9 mouse cellular contexts compared by ENCODE assay signal in the genomic region with DNA sequence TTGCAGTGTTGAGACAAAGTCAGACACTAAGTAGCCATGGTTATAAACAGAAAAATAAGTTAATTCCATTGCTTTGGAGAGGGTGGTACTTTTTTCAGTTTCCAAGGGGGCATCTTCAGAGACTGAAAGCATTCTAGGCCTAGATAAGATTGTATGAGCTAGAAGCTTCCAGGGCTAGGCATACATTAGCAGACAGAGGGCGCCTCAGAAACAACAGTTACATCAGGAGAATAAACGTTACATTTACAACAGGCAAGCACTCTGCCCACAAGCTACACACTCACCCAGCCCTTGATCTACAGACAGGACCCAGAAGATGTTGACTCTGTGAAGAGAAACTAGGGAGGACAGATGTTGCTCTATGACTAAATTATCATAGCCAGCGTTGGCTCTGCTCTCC. TPM values are rescaled to one million over a fixed set of nuclear protein-coding genes. Genes with fewer than 3 reads are reported as not detected.
DNase-seq lines count a peak whose midpoint lies in the region; TF ChIP-seq lines count a peak whose summit lies in the region.
"Had no signal": no experiment of that assay in that cellular context is flagged by ENCODE, and none has a peak within 500 bp of the region (broad histone marks: within the 10 kb centered on the region; RNA-seq: fewer than 3 reads in every experiment).

No protein-coding gene starts in this region.

- no peaks in the 10 kb centered on the region for H3K4me1 ChIP-seq in kidney, adult 2 months (ENCODE audit: control insufficient read depth, insufficient read depth, low read length)
- peaks cover 0 to 9% of the 10 kb centered on the region in 2 experiments; a peak in 2 of 4 replicates for H3K4me1 ChIP-seq in CH12.LX (ENCODE audit: control insufficient read depth in 1 of 2, insufficient read depth in 2 of 2)
- H3K4me1 ChIP-seq: heart, embryonic 13.5 days; liver, embryonic 13.5 days had no signal

- DNase-seq in kidney, adult 2 months, result peak; percentile 19
- no peak for DNase-seq in kidney, adult 18-20 months
- DNase-seq in 416B (ENCODE audit: low read depth) (peak; percentile 3), CH12.LX (ENCODE audit: extremely low read depth) (peak; percentile 6)
- peak; percentile 8 for DNase-seq in left cerebral cortex, postnatal 4 days
- DNase-seq in testis, postnatal 14 days (ENCODE audit: low spot score), result no peak
- DNase-seq in adrenal gland, adult 8-10 months, result no peak
- DNase-seq: liver, embryonic 13.5 days had no signal

- no peak overlapping the region for H3K4me3 ChIP-seq in kidney, adult 2 months (ENCODE audit: insufficient read depth, low read depth, low read length)
- H3K4me3 ChIP-seq in CH12.LX (replicated peaks in 1 of 3; ENCODE audit: low read depth in 2 of 3, low read length in 2 of 3, poor library complexity in 1 of 3), result no peak overlapping the region
- H3K4me3 ChIP-seq: heart, embryonic 13.5 days; liver, embryonic 13.5 days had no signal

- peak; percentile 25 for TF ChIP-seq RAD21 in CH12.LX (IDR thresholded peaks at IDR 0.05; ENCODE audit: low read depth, low read length)

- no peaks in the 10 kb centered on the region for H3K79me2 ChIP-seq in CH12.LX (replicated peaks; ENCODE audit: control insufficient read depth, extremely low read depth, insufficient read depth, poor library complexity, severe bottlenecking)

- TF ChIP-seq CTCF in kidney, adult 2 months (conservative IDR thresholded peaks at IDR 0.05; ENCODE audit: insufficient read depth, insufficient read length, low read depth, low read length), result 0 out of 2 replicates have a peak, but pooled peaks have one; percentile 5
- peak in 1 of 2 experiments; percentile 52; a peak in 2 of 4 replicates for TF ChIP-seq CTCF in CH12.LX (conservative IDR thresholded peaks at IDR 0.05 in 1 of 2, IDR thresholded peaks at IDR 0.05 in 1 of 2; ENCODE audit: low read depth in 2 of 2, low read length in 2 of 2)

- H3K36me3 ChIP-seq in kidney, adult 2 months (ENCODE audit: control insufficient read depth, insufficient read depth, low read length), result peaks cover 8% of the 10 kb centered on the region
- H3K36me3 ChIP-seq in CH12.LX (replicated peaks in 1 of 2; ENCODE audit: control insufficient read depth in 1 of 2, insufficient read depth in 1 of 2, low read length in 1 of 2), result peaks cover 5 to 34% of the 10 kb centered on the region in 2 experiments

- intact Hi-C loops in left cerebral cortex, postnatal 4 days (cut with DNase I), result no loop called here

- H3K27ac ChIP-seq in kidney, adult 2 months (ENCODE audit: insufficient read depth, low read depth, low read length), result no peak overlapping the region
- H3K27ac ChIP-seq in CH12.LX (ENCODE audit: insufficient read depth, low read depth), result no peak overlapping the region
- H3K27ac ChIP-seq: heart, embryonic 13.5 days; liver, embryonic 13.5 days had no signal

- no peaks in the 10 kb centered on the region for H3K9me3 ChIP-seq in CH12.LX (replicated peaks; ENCODE audit: low read length)
- H3K9me3 ChIP-seq: heart, embryonic 13.5 days; liver, embryonic 13.5 days had no signal

- dilution Hi-C loops in CH12.LX (cut with MboI; ENCODE audit: extremely low pct_ligation_motif_present, extremely low pct_unique_long_range_greater_than_20kb, low sequenced_read_pairs), result no loop called here

- H3K4me2 ChIP-seq in CH12.LX (ENCODE audit: insufficient read depth, low read depth, poor library complexity, severe bottlenecking), result no peak overlapping the region
- H3K4me2 ChIP-seq: heart, embryonic 13.5 days; liver, embryonic 13.5 days had no signal

- TF ChIP-seq POLR2A in kidney, adult 2 months (IDR thresholded peaks at IDR 0.05; ENCODE audit: low read depth, low read length), result no peak
- TF ChIP-seq POLR2A in CH12.LX (IDR thresholded peaks at IDR 0.05; ENCODE audit: low read depth, low read length), result no peak

- H3K27me3 ChIP-seq in kidney, adult 2 months (replicated peaks; ENCODE audit: control insufficient read depth, insufficient read depth, low read length), result no peaks in the 10 kb centered on the region
- H3K27me3 ChIP-seq in CH12.LX (replicated peaks), result no peaks in the 10 kb centered on the region
- H3K27me3 ChIP-seq: heart, embryonic 13.5 days; liver, embryonic 13.5 days had no signal

- in situ Hi-C loops in CH12.LX (cut with MboI; ENCODE audit: low pct_ligation_motif_present, low pct_unique_long_range_greater_than_20kb, low sequenced_read_pairs), result no loop called here

- no peak for TF ChIP-seq EP300 in CH12.LX (IDR thresholded peaks at IDR 0.05; ENCODE audit: low read length)

- no peak overlapping the region for H3K9ac ChIP-seq in CH12.LX (ENCODE audit: insufficient read depth, low read depth)
- H3K9ac ChIP-seq: heart, embryonic 13.5 days; liver, embryonic 13.5 days had no signal

- 50% methylated on average over 3 of the region's 3 CpGs for WGBS in kidney, adult 2 months

TF ChIP-seq in CH12.LX, 34 proteins besides CTCF, POLR2A, EP300 and RAD21:
- TF ChIP-seq SMC3 (IDR thresholded peaks at IDR 0.05; ENCODE audit: low read depth, low read length), result peak; percentile 42
- TF ChIP-seq E2F4 (IDR thresholded peaks at IDR 0.05; ENCODE audit: insufficient replicate concordance, low read depth, low read length), result no peak
- no peak for TF ChIP-seq KAT2A (IDR thresholded peaks at IDR 0.05; ENCODE audit: insufficient replicate concordance, low read length)
- no peak for TF ChIP-seq MXI1 (IDR thresholded peaks at IDR 0.05; ENCODE audit: low read depth, low read length)
- TF ChIP-seq TBP (conservative IDR thresholded peaks at IDR 0.05; ENCODE audit: low read depth, low read length), result no peak

RNA-seq across cellular contexts. Expression of a gene that starts 34.4 kb away (rescaled TPM):
- polyA plus RNA-seq in kidney, adult 2 months (2012; rRNA removed), result 3.7 and 4.5 TPM in 2 replicates
- total RNA-seq in CH12.LX (2012; rRNA removed), result 0.68 and 0.84 TPM in 2 replicates
- 0.95 and 1.1 TPM in 2 replicates for total RNA-seq in CH12.LX (2014; rRNA removed)
- 0.50 and 1.3 TPM in 2 replicates for polyA plus RNA-seq in CH12.LX (2012; ENCODE audit: insufficient read length, low read depth)
- total RNA-seq in left cerebral cortex, postnatal 4 days (2021), result 1 to 10 TPM; 7.6 to 7.8 TPM
- 10 to 100 TPM; 27.0 to 38.9 (median 31.5) TPM for total RNA-seq in adrenal gland, adult 8-10 months (2022)

RNA-seq across cellular contexts. Expression of a gene that starts 36.6 kb away (rescaled TPM):
- 6.2 and 6.5 TPM in 2 replicates for polyA plus RNA-seq in kidney, adult 2 months (2012; rRNA removed)
- 10.2 and 10.8 TPM in 2 replicates for total RNA-seq in CH12.LX (2012; rRNA removed)
- total RNA-seq in CH12.LX (2014; rRNA removed), result 9.8 and 11.1 TPM in 2 replicates
- 5.8 and 6.8 TPM in 2 replicates for polyA plus RNA-seq in CH12.LX (2012; ENCODE audit: insufficient read length, low read depth)
- total RNA-seq in left cerebral cortex, postnatal 4 days (2021), result 10 to 100 TPM; 13.5 to 14.8 TPM
- 10 to 100 TPM; 19.1 to 25.4 (median 20.4) TPM for total RNA-seq in adrenal gland, adult 8-10 months (2022)

RNA-seq across cellular contexts. Expression of a gene that starts 50.0 kb away (rescaled TPM):
- polyA plus RNA-seq in kidney, adult 2 months (2012; rRNA removed), result 23.9 and 25.9 TPM in 2 replicates
- 0.08 and 0.25 TPM in 2 replicates for total RNA-seq in CH12.LX (2012; rRNA removed)
- total RNA-seq in CH12.LX (2014; rRNA removed), result 0.20 and 0.23 TPM in 2 replicates
- 0.06 and 0.22 TPM in 2 replicates for polyA plus RNA-seq in CH12.LX (2012; ENCODE audit: insufficient read length, low read depth)
- total RNA-seq in left cerebral cortex, postnatal 4 days (2021), result 100 to 1,000 TPM; 269 to 288 TPM
- 10 to 100 TPM; 15.6 to 30.6 (median 20.3) TPM for total RNA-seq in adrenal gland, adult 8-10 months (2022)

Comparison
In these comparisons a context has a peak if more than half of its experiments do, and no peak if none do; other contexts are left out.
1. DNase-seq: peak in kidney, adult 2 months (single experiment), 416B (single experiment), CH12.LX (single experiment) and left cerebral cortex, postnatal 4 days (single experiment); none in kidney, adult 18-20 months (single experiment), testis, postnatal 14 days (single experiment) and adrenal gland, adult 8-10 months (single experiment).
2. RNA of a gene that starts 34.4 kb away (total RNA-seq): 27.0 to 38.9 TPM in adrenal gland, adult 8-10 months and 7.6 to 7.8 TPM in left cerebral cortex, postnatal 4 days; 0.68 to 1.1 TPM in CH12.LX; every median in the first group is over 4 times any median in the second.
3. RNA of a gene that starts 50.0 kb away (total RNA-seq): 269 to 288 TPM in left cerebral cortex, postnatal 4 days and 15.6 to 30.6 TPM in adrenal gland, adult 8-10 months; 0.08 to 0.25 TPM in CH12.LX; every median in the first group is over 10 times any median in the second.